Mouse (Mus musculus) MEL (cell line): ENCODE data around the gene Mfsd4b2. TPM values are rescaled to one million over a fixed set of nuclear protein-coding genes. Genes with fewer than 3 reads are reported as not detected.

Experiments used
- DNase-seq: peaks from one replicate; pipeline ENCODE4 v3.0.0; 2011; ENCODE audit warnings: low read depth, low spot score
- H3K27ac ChIP-seq: 2 replicates; pipeline ENCODE4 v1.5.1; 2012; ENCODE audit warnings: low read depth, mild to moderate bottlenecking, control low read depth, low read length, moderate library complexity; ENCODE audit not compliant: control insufficient read depth
- H3K27me3 ChIP-seq, 2 experiments: fragments of 150-350 bp in 1 of 2; sonication (generic) in 1 of 2; 2 replicates each; pipeline ENCODE4 v1.6.1; 2012; ENCODE audit warnings: low read length in 2 of 2, mild to moderate bottlenecking in 2 of 2, improper control_type of control experiment in 1 of 2, moderate library complexity in 1 of 2; ENCODE audit not compliant: insufficient read depth in 2 of 2, control insufficient read depth in 1 of 2
- H3K36me3 ChIP-seq, 2 experiments: 2 replicates each; pipeline ENCODE4 v1.6.1; 2012 to 2014; ENCODE audit warnings: low read length in 2 of 2, improper control_type of control experiment in 1 of 2, inconsistent platforms in 1 of 2, mild to moderate bottlenecking in 1 of 2; ENCODE audit not compliant: insufficient read depth in 2 of 2, control insufficient read depth in 1 of 2
- H3K4me1 ChIP-seq, 2 experiments: fragments of 150-350 bp in 1 of 2; sonication (generic) in 1 of 2; 2 replicates each; pipeline ENCODE4 v1.6.1; 2012; ENCODE audit warnings: low read length in 2 of 2, improper control_type of control experiment in 1 of 2, mild to moderate bottlenecking in 1 of 2; ENCODE audit not compliant: insufficient read depth in 2 of 2, control insufficient read depth in 1 of 2
- H3K4me3 ChIP-seq, 2 experiments: fragments of 150-350 bp in 1 of 2; sonication (generic) in 1 of 2; 2 replicates each; pipeline ENCODE4 v1.5.1; 2012; ENCODE audit warnings: low read depth in 2 of 2, low read length in 2 of 2, mild to moderate bottlenecking in 2 of 2, moderate library complexity in 2 of 2, control low read depth in 1 of 2, improper control_type of control experiment in 1 of 2; ENCODE audit not compliant: control insufficient read depth in 1 of 2, insufficient read depth in 1 of 2
- H3K79me2 ChIP-seq: 2 replicates; pipeline ENCODE4 v1.6.1; 2012; ENCODE audit warnings: mild to moderate bottlenecking, low read length, moderate library complexity; ENCODE audit not compliant: control insufficient read depth, poor library complexity, insufficient read depth
- H3K9ac ChIP-seq: 2 replicates; pipeline ENCODE4 v1.6.1; 2012; ENCODE audit warnings: low read depth, mild to moderate bottlenecking, control low read depth, low read length, moderate library complexity; ENCODE audit not compliant: control insufficient read depth, poor library complexity, severe bottlenecking
- H3K9me3 ChIP-seq: fragments of 150-350 bp; sonication (generic); replicated peaks from 2 replicates; pipeline ENCODE4 v1.6.1; 2012; ENCODE audit warnings: mild to moderate bottlenecking, low read length, improper control_type of control experiment, moderate library complexity; ENCODE audit not compliant: insufficient read depth
- CHD1 ChIP-seq: IDR thresholded peaks from 2 replicates; pipeline ENCODE4 v1.6.1; 2012; ENCODE audit warnings: low read depth, mild to moderate bottlenecking, inconsistent platforms, low read length, improper control_type of control experiment
- CTCF ChIP-seq, 3 experiments: IDR thresholded peaks in 2 of 3; conservative IDR thresholded peaks in 1 of 3; 2 replicates each; pipeline ENCODE4 v1.5.1; 2011 to 2012; ENCODE audit warnings: low read length in 3 of 3, low read depth in 2 of 3, mild to moderate bottlenecking in 2 of 3, improper control_type of control experiment in 1 of 3, inconsistent platforms in 1 of 3, mixed read lengths in 1 of 3, moderate library complexity in 1 of 3; ENCODE audit not compliant: control insufficient read depth in 1 of 3, insufficient read depth in 1 of 3, poor library complexity in 1 of 3, severe bottlenecking in 1 of 3
- ELF1 ChIP-seq: IDR thresholded peaks from 2 replicates; pipeline ENCODE4 v1.6.1; 2014; ENCODE audit warnings: low read depth, mild to moderate bottlenecking, inconsistent platforms, low read length, improper control_type of control experiment, moderate library complexity
- ETS1 ChIP-seq: IDR thresholded peaks from 2 replicates; pipeline ENCODE4 v1.6.1; 2012; ENCODE audit warnings: low read depth, mild to moderate bottlenecking, inconsistent platforms, low read length, improper control_type of control experiment, moderate library complexity
- HCFC1 ChIP-seq: IDR thresholded peaks from 2 replicates; pipeline ENCODE4 v1.6.1; 2012; ENCODE audit warnings: low read depth, mild to moderate bottlenecking, inconsistent platforms, low read length, improper control_type of control experiment, moderate library complexity
- JUND ChIP-seq: IDR thresholded peaks from 2 replicates; pipeline ENCODE4 v1.6.1; 2011; ENCODE audit warnings: low read depth, mild to moderate bottlenecking, improper control_type of control experiment, low read length
- KAT2A ChIP-seq: conservative IDR thresholded peaks from 2 replicates; pipeline ENCODE4 v1.6.1; 2012; ENCODE audit warnings: low read depth, low read length, improper control_type of control experiment, inconsistent platforms
- MAFK ChIP-seq: IDR thresholded peaks from 2 replicates; pipeline ENCODE4 v1.6.1; 2011; ENCODE audit warnings: low read depth, mild to moderate bottlenecking, low read length, improper control_type of control experiment, borderline replicate concordance
- MAX ChIP-seq: IDR thresholded peaks from 2 replicates; pipeline ENCODE4 v1.6.1; 2011; ENCODE audit warnings: low read length, improper control_type of control experiment
- MYC ChIP-seq: IDR thresholded peaks from 2 replicates; pipeline ENCODE4 v1.6.1; 2011; ENCODE audit warnings: low read depth, mild to moderate bottlenecking, low read length, improper control_type of control experiment, moderate library complexity
- NELFE ChIP-seq: IDR thresholded peaks from 2 replicates; pipeline ENCODE4 v1.6.1; 2011; ENCODE audit warnings: low read depth, low read length, improper control_type of control experiment
- RAD21 ChIP-seq: IDR thresholded peaks from 2 replicates; pipeline ENCODE4 v1.6.1; 2011; ENCODE audit warnings: mild to moderate bottlenecking, low read depth, low read length, improper control_type of control experiment
- RCOR1 ChIP-seq: IDR thresholded peaks from 2 replicates; pipeline ENCODE4 v1.6.1; 2012; ENCODE audit warnings: low read depth, mild to moderate bottlenecking, inconsistent platforms, low read length, improper control_type of control experiment
- SIN3A ChIP-seq: IDR thresholded peaks from 2 replicates; pipeline ENCODE4 v1.6.1; 2012; ENCODE audit warnings: low read length, improper control_type of control experiment, inconsistent platforms
- SMC3 ChIP-seq: IDR thresholded peaks from 2 replicates; pipeline ENCODE4 v1.6.1; 2011; ENCODE audit warnings: low read depth, low read length, improper control_type of control experiment
- TBP ChIP-seq: IDR thresholded peaks from 2 replicates; pipeline ENCODE4 v1.8.0; 2011; ENCODE audit warnings: low read depth, low read length, improper control_type of control experiment
- TCF12 ChIP-seq: IDR thresholded peaks from 2 replicates; pipeline ENCODE4 v1.6.1; 2014; ENCODE audit warnings: low read depth, mild to moderate bottlenecking, inconsistent platforms, low read length, improper control_type of control experiment, moderate library complexity
- UBTF ChIP-seq: IDR thresholded peaks from 2 replicates; pipeline ENCODE4 v1.6.1; 2012; ENCODE audit warnings: low read depth, mild to moderate bottlenecking, inconsistent platforms, low read length, improper control_type of control experiment, moderate library complexity, borderline replicate concordance; ENCODE audit not compliant: insufficient read depth
- ZC3H11A ChIP-seq: IDR thresholded peaks from 2 replicates; pipeline ENCODE4 v1.6.1; 2012; ENCODE audit warnings: low read depth, mild to moderate bottlenecking, inconsistent platforms, low read length, improper control_type of control experiment
- ZKSCAN1 ChIP-seq: IDR thresholded peaks from 2 replicates; pipeline ENCODE4 v1.6.1; 2012; ENCODE audit warnings: low read depth, mild to moderate bottlenecking, inconsistent platforms, low read length, improper control_type of control experiment, moderate library complexity
- ZMIZ1 ChIP-seq: IDR thresholded peaks from 2 replicates; pipeline ENCODE4 v1.6.1; 2012; ENCODE audit warnings: low read depth, mild to moderate bottlenecking, inconsistent platforms, low read length, improper control_type of control experiment, moderate library complexity
- polyA plus RNA-seq, 2 experiments: library from polyadenylated mRNA; stranded (reverse) in 1 of 2; unstranded in 1 of 2; fragments of >175 nt in 1 of 2; fragments of >200 nt in 1 of 2; gene quantifications; 2 replicates each; pipeline versions ENCODE4 v1.2.1 to v1.2.4; 2012; ENCODE audit warnings: low replicate concordance in 2 of 2, low read depth in 1 of 2; ENCODE audit not compliant: insufficient read length in 2 of 2, insufficient read depth in 1 of 2, missing spikeins in 1 of 2
- total RNA-seq: library from RNA; depleted of rRNA; stranded (reverse); fragments of 300-350 nt; gene quantifications from 2 replicates; pipeline ENCODE4 v1.2.3, GENCODE M21; 2012

The Mfsd4b2 gene
- total and polyA plus RNA-seq, 3 experiments = not detected

- Histone ChIP-seq H3K27me3 (peaks cover 0 to under 1% of the 10 kb centered on the region in 2 experiments; a peak in 1 of 4 replicates), H3K36me3 (peaks cover 0 to 4% of the 10 kb centered on the region in 2 experiments; a peak in 1 of 4 replicates)
- no peak for DNase-seq
- TF ChIP-seq KAT2A (no peak), CHD1 (no peak), UBTF (no peak), TBP (no peak), ELF1 (no peak), ZKSCAN1 (no peak), MYC (no peak), JUND (no peak), ZMIZ1 (no peak), SIN3A (no peak), TCF12 (no peak), HCFC1 (no peak), RCOR1 (no peak), MAFK (no peak), MAX (no peak), ETS1 (no peak), ZC3H11A (no peak)
- TF ChIP-seq, all 39 proteins: peak for 0
- no peak within 1 kb of the TSS for H3K9ac ChIP-seq
- H3K9me3 ChIP-seq = no peaks in the 10 kb centered on the region
- H3K79me2 ChIP-seq = no peaks in the 10 kb centered on the region
- H3K4me3 ChIP-seq = no peak within 1 kb of the TSS
- H3K27ac ChIP-seq = no peak within 1 kb of the TSS
- no peaks in the 10 kb centered on the region; a peak in 1 of 4 replicates for H3K4me1 ChIP-seq
Measured at GRCm38 (mm10) chr10:39898874-39899371, 27.8 kb downstream of the Mfsd4b2 start, which contains the start of gene Mfsd4b4. Gene Mfsd4b4, minus strand, starts transcription at chr10:39899238.

DNA sequence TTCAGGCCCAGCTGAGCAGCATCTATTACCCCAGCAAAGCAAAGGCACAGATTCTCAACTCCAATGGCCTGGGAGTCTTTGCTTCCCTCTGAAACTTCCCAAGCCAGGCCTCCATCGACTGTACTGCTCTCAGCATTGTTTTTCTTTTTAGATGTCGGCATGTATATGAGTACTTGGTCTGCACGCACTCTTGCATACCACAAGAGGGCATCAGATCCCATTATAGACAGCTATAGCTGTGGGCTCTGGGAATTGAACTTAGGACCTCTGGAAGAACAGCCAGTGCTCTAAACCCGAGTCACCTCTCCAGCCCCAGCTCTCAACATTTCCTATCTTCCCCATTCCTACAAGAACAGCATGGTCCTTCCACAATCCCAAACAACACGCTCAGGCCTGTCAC is 30.2 kb downstream of the Mfsd4b2 start:
- H3K79me2 ChIP-seq = no peaks in the 10 kb centered on the region
- peak; percentile 26 for DNase-seq
- peaks cover 0 to 7% of the 10 kb centered on the region in 2 experiments; a peak in 1 of 4 replicates for H3K36me3 ChIP-seq
- no peaks in the 10 kb centered on the region for H3K9me3 ChIP-seq
- H3K4me3 ChIP-seq = no peak overlapping the region
- no peak overlapping the region for H3K27ac ChIP-seq
- H3K27me3 ChIP-seq = no peaks in the 10 kb centered on the region
- TF ChIP-seq CTCF (IDR thresholded peaks at IDR 0.05 in 2 of 3, conservative IDR thresholded peaks at IDR 0.05 in 1 of 3; ENCODE audit: control insufficient read depth in 1 of 3, insufficient read depth in 1 of 3, low read depth in 2 of 3, low read length in 3 of 3, poor library complexity in 1 of 3, severe bottlenecking in 1 of 3) = peak; percentile 31 to 65 (median 53); a peak in 5 of 6 replicates
- no peak for TF ChIP-seq NELFE
- peak; percentile 45; the same call in 1 of the 2 replicates for TF ChIP-seq ZC3H11A
- peak; percentile 68 for TF ChIP-seq SMC3
- TF ChIP-seq JUND = no peak
- TF ChIP-seq RAD21 = peak; percentile 55
- no peak for TF ChIP-seq HCFC1
- TF ChIP-seq, all 39 proteins: peak for 4
- Histone ChIP-seq H3K4me1 (peaks cover 0 to 7% of the 10 kb centered on the region in 2 experiments; a peak in 1 of 4 replicates), H3K9ac (no peak overlapping the region)
